Mouse (Mus musculus) limb, embryonic 12.5 days (tissue): ENCODE results near the gene Casz1. TPM values are rescaled to one million over a fixed set of nuclear protein-coding genes. Genes with fewer than 3 reads are reported as not detected.

Experiments used
- ATAC-seq: fragments of 200-750 bp; cut with Nextera tagmentation; 2 replicates; pipeline ENCODE4 v1.8.0; 2017; ENCODE audit warnings: low read depth, moderate TSS enrichment; ENCODE audit not compliant: insufficient number of reproducible peaks, insufficient read depth, low FRiP score, low TSS enrichment
- H3K27ac ChIP-seq: fragments of 300-500 bp; sonication (generic); 2 replicates; pipeline ENCODE4 v1.5.1; 2016; ENCODE audit warnings: mild to moderate bottlenecking, moderate library complexity
- H3K27me3 ChIP-seq: fragments of 300-500 bp; sonication (generic); 2 replicates; pipeline ENCODE4 v1.6.1; 2016; ENCODE audit warnings: mild to moderate bottlenecking, moderate library complexity
- H3K36me3 ChIP-seq: fragments of 300-500 bp; sonication (generic); 2 replicates; pipeline ENCODE4 v1.6.1; 2016; ENCODE audit warnings: mild to moderate bottlenecking, moderate library complexity
- H3K4me1 ChIP-seq: fragments of 300-500 bp; sonication (generic); replicated peaks from 2 replicates; pipeline ENCODE4 v1.6.1; 2016
- H3K4me2 ChIP-seq: fragments of 300-500 bp; sonication (generic); 2 replicates; pipeline ENCODE4 v1.6.1; 2016; ENCODE audit warnings: mild to moderate bottlenecking, moderate library complexity
- H3K4me3 ChIP-seq: fragments of 300-500 bp; sonication (generic); replicated peaks from 2 replicates; pipeline ENCODE4 v1.5.1; 2016; ENCODE audit warnings: mild to moderate bottlenecking
- H3K9ac ChIP-seq: fragments of 300-500 bp; sonication (generic); replicated peaks from 2 replicates; pipeline ENCODE4 v1.6.1; 2016; ENCODE audit warnings: mild to moderate bottlenecking, moderate library complexity
- H3K9me3 ChIP-seq: fragments of 300-500 bp; sonication (generic); 2 replicates; pipeline ENCODE4 v1.6.1; 2016; ENCODE audit warnings: mild to moderate bottlenecking, moderate library complexity
- WGBS: fragments of 180-500 bp; shearing (Covaris S2); methylation state at CpG from one replicate; pipeline ENCODE4 v1.1.7; 2016; 5-methylcytosine and 5-hydroxymethylcytosine counted together
- polyA plus RNA-seq: library from polyadenylated mRNA; unstranded; fragments of >200 nt; fragmentation: Nextera tagmentation; extraction: Ambion mirVana; gene quantifications from 2 replicates; pipeline ENCODE4 v1.2.1, GENCODE M21; 2016

Casz1 gene
- polyA plus RNA-seq, 1 experiment from 2014 or later: 4.7 TPM

DNA sequence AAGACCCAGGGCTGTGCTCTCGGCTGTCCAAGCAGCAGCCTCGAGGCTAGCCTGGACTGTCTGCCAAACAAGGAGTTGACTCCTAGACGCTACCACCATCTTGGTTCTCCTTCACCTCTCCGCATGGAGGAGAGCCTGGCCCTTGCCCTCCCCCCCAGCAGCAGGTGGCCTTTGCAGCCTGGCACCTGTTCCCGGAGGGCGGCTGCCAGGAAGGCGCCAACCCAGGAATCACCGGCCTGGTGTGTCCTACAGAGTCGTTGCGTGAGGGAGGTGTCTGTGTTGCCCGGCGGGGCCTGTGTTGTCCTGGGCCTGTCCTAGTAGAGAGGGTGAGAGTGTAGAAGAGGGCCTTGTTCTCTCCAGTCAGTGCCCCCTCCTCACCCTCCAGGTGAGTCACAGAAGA, 13.9 kb downstream of the Casz1 start:
- 93% methylated on average over 12 of the region's 12 CpGs for WGBS
- H3K4me3 ChIP-seq: no peak overlapping the region
- no peak overlapping the region for H3K4me2 ChIP-seq
- H3K9ac ChIP-seq: no peak overlapping the region
- peaks cover 11% of the 10 kb centered on the region; the same call in 1 of the 2 replicates for H3K9me3 ChIP-seq
- no peaks in the 10 kb centered on the region for H3K36me3 ChIP-seq
- peaks cover 30% of the 10 kb centered on the region for H3K27me3 ChIP-seq
- no peak overlapping the region for H3K27ac ChIP-seq
- ATAC-seq: no peak
- peaks cover 18% of the 10 kb centered on the region; the same call in 1 of the 2 replicates for H3K4me1 ChIP-seq

DNA sequence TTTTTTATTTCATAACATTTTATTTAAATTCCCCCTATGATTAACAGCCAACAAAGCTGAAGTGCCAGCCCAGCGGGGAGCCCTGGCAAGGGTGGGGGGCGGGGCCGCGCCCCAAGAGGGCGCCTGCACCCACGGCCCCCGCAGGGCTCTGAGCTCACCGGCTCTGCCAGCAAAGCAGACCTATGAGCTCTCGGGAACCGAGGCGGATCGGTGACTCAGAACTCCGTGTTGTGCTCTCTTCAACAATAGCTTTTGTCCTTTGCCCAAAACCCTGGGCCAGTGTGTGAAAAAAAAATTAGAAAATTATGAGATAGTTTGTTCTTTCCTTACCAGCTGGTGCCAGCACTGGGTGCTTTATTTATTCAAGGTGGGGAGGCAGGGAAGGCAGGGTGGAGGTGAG, 15.9 kb downstream of the Casz1 start:
- Histone ChIP-seq H3K4me1 (peaks cover 17% of the 10 kb centered on the region; the same call in 1 of the 2 replicates), H3K9me3 (peaks cover 11% of the 10 kb centered on the region; the same call in 1 of the 2 replicates), H3K27me3 (peaks cover 13% of the 10 kb centered on the region), H3K4me2 (no peak overlapping the region), H3K9ac (no peak overlapping the region), H3K4me3 (no peak overlapping the region), H3K36me3 (no peaks in the 10 kb centered on the region), H3K27ac (no peak overlapping the region)
- no peak for ATAC-seq
- 68% methylated on average over 13 of the region's 13 CpGs for WGBS

DNA sequence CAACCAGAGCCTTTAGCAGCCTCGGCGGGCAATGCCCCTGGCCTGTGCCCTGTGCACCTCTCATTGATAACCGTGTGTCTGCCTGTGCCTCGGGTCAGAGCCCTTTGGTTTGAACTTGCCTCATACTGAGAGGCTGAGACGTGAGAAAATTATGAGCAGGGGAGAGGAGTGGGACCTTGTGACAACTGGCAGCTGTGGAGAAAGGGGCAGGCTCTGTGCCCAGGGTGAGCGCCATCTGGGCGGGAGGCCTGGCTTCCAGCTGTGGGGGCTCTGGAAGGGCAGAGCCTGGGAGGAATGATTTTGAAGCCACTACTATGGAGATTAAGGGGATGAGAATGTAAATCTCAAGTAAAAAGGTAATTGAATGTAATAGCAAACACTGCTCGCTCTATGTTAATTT, 19.1 kb downstream of the Casz1 start:
- H3K27me3 ChIP-seq: peaks cover 20% of the 10 kb centered on the region
- WGBS: 66% methylated on average over 8 of the region's 8 CpGs
- H3K4me2 ChIP-seq: no peak overlapping the region
- no peak for ATAC-seq
- no peaks in the 10 kb centered on the region for H3K36me3 ChIP-seq
- H3K27ac ChIP-seq: no peak overlapping the region
- peaks cover 9% of the 10 kb centered on the region; the same call in 1 of the 2 replicates for H3K9me3 ChIP-seq
- no peak overlapping the region for H3K9ac ChIP-seq
- H3K4me3 ChIP-seq: no peak overlapping the region
- peaks cover 13% of the 10 kb centered on the region for H3K4me1 ChIP-seq

GRCm38 (mm10) chr4:148830350-148830749, 26.1 kb downstream of the Casz1 start:
- no peak for ATAC-seq
- Histone ChIP-seq H3K4me3 (no peak overlapping the region), H3K4me2 (no peak overlapping the region), H3K36me3 (no peaks in the 10 kb centered on the region), H3K4me1 (peaks cover 32% of the 10 kb centered on the region), H3K9ac (no peak overlapping the region), H3K27ac (no peak overlapping the region), H3K9me3 (no peaks in the 10 kb centered on the region), H3K27me3 (peaks cover 16% of the 10 kb centered on the region)
- WGBS: 56% methylated on average over 7 of the region's 7 CpGs

GRCm38 (mm10) chr4:148833245-148833990, 29.2 kb downstream of the Casz1 start:
- H3K36me3 ChIP-seq: no peaks in the 10 kb centered on the region
- H3K4me3 ChIP-seq: no peak overlapping the region
- H3K4me2 ChIP-seq: no peak overlapping the region
- 0 out of 2 replicates have a peak, but pooled peaks cover 8% of the 10 kb centered on the region for H3K27me3 ChIP-seq
- H3K9me3 ChIP-seq: no peaks in the 10 kb centered on the region
- peaks cover 44% of the 10 kb centered on the region for H3K4me1 ChIP-seq
- no peak for ATAC-seq
- no peak overlapping the region for H3K27ac ChIP-seq
- H3K9ac ChIP-seq: no peak overlapping the region; the same call in 1 of the 2 replicates
- WGBS: 80% methylated on average over 21 of the region's 21 CpGs

- H3K9me3 ChIP-seq: peaks cover 3% of the 10 kb centered on the region; the same call in 1 of the 2 replicates
- no peak for ATAC-seq
- peaks cover 44% of the 10 kb centered on the region for H3K4me1 ChIP-seq
- H3K27me3 ChIP-seq: peaks cover 15% of the 10 kb centered on the region
- peak overlapping the region; percentile 66; the same call in 1 of the 2 replicates for H3K27ac ChIP-seq
- 31% methylated on average over 6 of the region's 6 CpGs for WGBS
- no peak overlapping the region for H3K4me2 ChIP-seq
- H3K36me3 ChIP-seq: no peaks in the 10 kb centered on the region
- H3K4me3 ChIP-seq: no peak overlapping the region
- 0 out of 2 replicates have a peak overlapping the region, but pooled peaks have one; percentile 0 for H3K9ac ChIP-seq
Measured at GRCm38 (mm10) chr4:148836391-148836790, 32.2 kb downstream of the Casz1 start.

DNA sequence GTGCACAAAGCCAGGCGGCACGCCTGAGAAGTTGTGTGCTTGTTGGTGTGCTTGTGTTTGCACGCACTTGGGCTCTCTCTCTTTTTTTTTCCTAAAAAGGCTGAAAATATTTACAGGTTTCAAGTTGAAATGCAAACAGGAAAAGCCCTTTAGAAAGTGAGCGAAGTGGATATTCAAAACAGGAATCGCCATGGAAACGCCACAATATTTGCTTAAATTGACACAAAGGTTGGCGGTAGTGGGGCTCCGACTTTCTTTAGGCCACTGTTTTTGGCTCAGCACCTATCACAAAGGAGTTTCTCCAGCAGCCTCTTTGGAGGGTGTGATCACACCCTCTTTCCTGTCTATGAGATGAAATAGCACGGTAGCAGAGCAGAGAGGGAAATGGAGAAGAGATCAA, 32.8 kb downstream of the Casz1 start:
- WGBS: 64% methylated on average over 9 of the region's 9 CpGs
- Histone ChIP-seq H3K9ac (no peak overlapping the region), H3K4me1 (peaks cover 44% of the 10 kb centered on the region)

DNA sequence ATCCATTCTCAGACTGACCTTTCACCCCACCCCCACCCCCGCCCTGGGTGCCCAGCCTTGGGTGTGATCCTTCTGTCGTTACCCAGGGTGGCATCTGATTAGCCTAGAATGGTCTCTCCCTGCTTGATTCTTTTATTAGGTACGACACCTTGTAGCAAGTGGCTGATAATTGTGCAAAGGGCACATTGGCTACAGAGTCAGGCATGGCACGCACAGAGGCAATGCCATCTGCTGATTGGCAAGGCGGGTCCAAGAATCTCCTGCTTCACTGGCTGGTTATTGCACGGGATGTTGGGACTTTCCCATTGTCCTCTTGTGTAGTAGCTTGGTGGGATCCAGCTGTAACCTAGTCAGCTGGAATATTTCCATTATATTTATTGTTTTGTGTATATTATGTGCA, 33.4 kb downstream of the Casz1 start:
- H3K36me3 ChIP-seq: no peaks in the 10 kb centered on the region
- no peak overlapping the region for H3K4me3 ChIP-seq
- no peak overlapping the region for H3K4me2 ChIP-seq
- H3K9me3 ChIP-seq: peaks cover 3% of the 10 kb centered on the region; the same call in 1 of the 2 replicates
- H3K9ac ChIP-seq: no peak overlapping the region
- no peak for ATAC-seq
- peaks cover 25% of the 10 kb centered on the region for H3K27me3 ChIP-seq
- no peak overlapping the region for H3K27ac ChIP-seq
- 83% methylated on average over 6 of the region's 6 CpGs for WGBS
- H3K4me1 ChIP-seq: peaks cover 44% of the 10 kb centered on the region

More for the DNA sequence above, 32.8 kb downstream of the Casz1 start:
- Histone ChIP-seq H3K27me3 (peaks cover 22% of the 10 kb centered on the region), H3K36me3 (no peaks in the 10 kb centered on the region), H3K27ac (no peak overlapping the region), H3K9me3 (peaks cover 3% of the 10 kb centered on the region; the same call in 1 of the 2 replicates), H3K4me3 (no peak overlapping the region), H3K4me2 (no peak overlapping the region)
- no peak for ATAC-seq

DNA sequence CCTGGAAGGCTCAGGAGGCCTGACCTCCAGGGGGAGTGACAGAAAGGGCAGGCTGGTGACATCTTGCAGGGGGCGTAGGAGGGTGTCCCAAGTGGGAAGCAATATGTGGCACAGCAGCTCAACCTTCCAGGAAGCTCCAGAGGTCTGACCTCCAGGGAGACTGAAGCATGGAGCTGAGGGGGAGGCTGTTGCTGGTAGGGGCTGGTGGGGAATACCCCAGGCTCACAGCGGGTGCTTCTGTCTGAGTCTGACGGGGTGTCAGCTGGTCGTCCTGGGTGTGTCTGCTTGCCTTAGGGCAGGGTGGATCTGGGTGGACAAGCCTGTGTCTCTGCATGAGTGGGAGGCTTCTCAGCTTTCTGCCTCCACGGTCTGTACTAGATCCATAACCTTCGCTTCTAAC, 38.1 kb downstream of the Casz1 start:
- no peak overlapping the region for H3K9ac ChIP-seq
- peaks cover 32% of the 10 kb centered on the region for H3K27me3 ChIP-seq
- H3K4me1 ChIP-seq: peaks cover 20% of the 10 kb centered on the region
- H3K27ac ChIP-seq: no peak overlapping the region
- no peak overlapping the region for H3K4me2 ChIP-seq
- no peak overlapping the region for H3K4me3 ChIP-seq
- H3K9me3 ChIP-seq: peaks cover 3% of the 10 kb centered on the region; the same call in 1 of the 2 replicates
- ATAC-seq: no peak
- WGBS: 68% methylated on average over 6 of the region's 6 CpGs
- no peaks in the 10 kb centered on the region for H3K36me3 ChIP-seq

- no peak overlapping the region for H3K4me2 ChIP-seq
- no peak overlapping the region for H3K4me3 ChIP-seq
- no peak overlapping the region for H3K9ac ChIP-seq
- ATAC-seq: no peak
- 42% methylated on average over 7 of the region's 7 CpGs for WGBS
- peaks cover 23% of the 10 kb centered on the region for H3K4me1 ChIP-seq
- no peak overlapping the region for H3K27ac ChIP-seq
- peaks cover 2% of the 10 kb centered on the region; the same call in 1 of the 2 replicates for H3K9me3 ChIP-seq
- H3K27me3 ChIP-seq: peaks cover 37% of the 10 kb centered on the region
- H3K36me3 ChIP-seq: no peaks in the 10 kb centered on the region
Measured at GRCm38 (mm10) chr4:148844921-148845320, 40.7 kb downstream of the Casz1 start.

DNA sequence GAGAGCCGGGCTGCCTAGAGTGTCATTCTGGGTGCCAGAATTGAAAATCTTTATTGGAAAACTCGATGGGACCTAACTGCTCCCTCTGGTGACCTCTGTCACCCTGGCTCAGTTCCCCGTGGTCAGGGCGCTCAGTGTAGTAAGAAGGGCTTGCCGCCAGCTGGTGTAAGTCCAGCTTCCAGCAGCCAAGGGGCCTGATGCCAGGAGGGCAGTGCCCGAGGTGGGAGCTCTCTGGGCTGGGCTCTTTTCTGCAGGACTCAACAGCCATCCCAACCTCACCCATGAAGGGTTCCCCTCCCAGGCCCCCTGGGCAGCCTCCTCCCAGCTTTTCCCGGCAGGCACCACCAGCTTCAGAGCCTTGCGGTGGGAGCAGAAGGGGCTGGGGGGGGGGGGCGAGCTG, 42.0 kb downstream of the Casz1 start:
- Histone ChIP-seq H3K9ac (no peak overlapping the region), H3K4me1 (peaks cover 35% of the 10 kb centered on the region), H3K4me2 (peak overlapping the region; percentile 26), H3K27me3 (peaks cover 32% of the 10 kb centered on the region), H3K27ac (no peak overlapping the region), H3K9me3 (no peaks in the 10 kb centered on the region), H3K36me3 (no peaks in the 10 kb centered on the region), H3K4me3 (no peak overlapping the region)
- ATAC-seq: no peak
- WGBS: 61% methylated on average over 9 of the region's 9 CpGs
